Mouse (Mus musculus) bone marrow, adult 2 months (tissue): Measurements from ENCODE around the gene Mcm3ap.

Source experiments
- CTCF ChIP-seq: fragments of 200-500 bp; IDR thresholded peaks from 2 replicates; pipeline ENCODE4 v1.5.1; 2011; ENCODE audit warnings: low read length, control low read depth; ENCODE audit not compliant: control insufficient read depth, insufficient read depth
- POLR2A ChIP-seq: fragments of 200-500 bp; IDR thresholded peaks from 2 replicates; pipeline ENCODE4 v1.6.1; 2011; ENCODE audit warnings: low read depth, mild to moderate bottlenecking, control low read depth, low read length, borderline replicate concordance; ENCODE audit not compliant: control insufficient read depth

- TF ChIP-seq CTCF, result peak; percentile 69
- no peak for TF ChIP-seq POLR2A
Measured at GRCm38 (mm10) chr10:76455289-76455688, 13.4 kb upstream of the Mcm3ap start.
